Mouse (Mus musculus) G1E (cell line): ENCODE measurements around the gene Prom1.

Experiments
- CTCF ChIP-seq: IDR thresholded peaks from 2 replicates; pipeline ENCODE4 v1.5.1; 2012; ENCODE audit warnings: low read depth, low read length, inconsistent platforms, mixed read lengths
- GATA1 ChIP-seq: IDR thresholded peaks from 2 replicates; pipeline ENCODE4 v1.6.1; 2012; ENCODE audit warnings: borderline replicate concordance, low read length, inconsistent platforms, mixed read lengths
- GATA2 ChIP-seq: IDR thresholded peaks from 2 replicates; pipeline ENCODE4 v1.6.1; 2012; ENCODE audit warnings: low read depth, low read length, inconsistent platforms, borderline replicate concordance
- POLR2AphosphoS5 ChIP-seq: IDR thresholded peaks from 2 replicates; pipeline ENCODE4 v1.6.1; 2012; ENCODE audit warnings: low read depth, low read length, inconsistent platforms; ENCODE audit not compliant: insufficient replicate concordance
- TAL1 ChIP-seq: conservative IDR thresholded peaks from 2 replicates; pipeline ENCODE4 v1.6.1; 2012; ENCODE audit warnings: low read depth, low read length, inconsistent platforms, mixed read lengths

GRCm38 (mm10) chr5:44103121-44103520 lies 1.3 kb upstream of the Prom1 start:
- TF ChIP-seq CTCF, result no peak
- no peak for TF ChIP-seq GATA1
- TF ChIP-seq GATA2, result no peak
- TF ChIP-seq POLR2AphosphoS5, result no peak
- TF ChIP-seq TAL1, result no peak
